Mouse (Mus musculus) midbrain, embryonic 15.5 days (tissue): ENCODE results near the gene Gm10096. TPM values are rescaled to one million over a fixed set of nuclear protein-coding genes. Genes with fewer than 3 reads are reported as not detected.
"Not testable (repeated sequence)": the region's sequence is repeated elsewhere in the genome, so short reads cannot be mapped to it uniquely, and the experiment has no call there.

Experiments
- ATAC-seq: fragments of 200-750 bp; cut with Nextera tagmentation; replicated peaks from 2 replicates; pipeline ENCODE4 v1.8.0; 2017; ENCODE audit warnings: moderate TSS enrichment
- H3K27ac ChIP-seq: fragments of 300-500 bp; sonication (generic); 2 replicates; pipeline ENCODE4 v1.5.1; 2015; ENCODE audit warnings: mild to moderate bottlenecking, inconsistent platforms
- H3K27me3 ChIP-seq: fragments of 300-500 bp; sonication (generic); replicated peaks from 2 replicates; pipeline ENCODE4 v1.6.1; 2015; ENCODE audit warnings: inconsistent platforms
- H3K36me3 ChIP-seq: fragments of 300-500 bp; sonication (generic); replicated peaks from 2 replicates; pipeline ENCODE4 v1.6.1; 2015; ENCODE audit warnings: inconsistent platforms
- H3K4me1 ChIP-seq: fragments of 300-500 bp; sonication (generic); 2 replicates; pipeline ENCODE4 v1.6.1; 2015; ENCODE audit warnings: inconsistent platforms
- H3K4me2 ChIP-seq: fragments of 300-500 bp; sonication (generic); 2 replicates; pipeline ENCODE4 v1.6.1; 2015; ENCODE audit warnings: inconsistent platforms, mild to moderate bottlenecking, moderate library complexity
- H3K4me3 ChIP-seq: fragments of 300-500 bp; sonication (generic); 2 replicates; pipeline ENCODE4 v1.5.1; 2015; ENCODE audit warnings: mild to moderate bottlenecking, inconsistent platforms
- H3K9ac ChIP-seq: fragments of 300-500 bp; sonication (generic); 2 replicates; pipeline ENCODE4 v1.6.1; 2015; ENCODE audit warnings: mild to moderate bottlenecking, inconsistent platforms
- H3K9me3 ChIP-seq: fragments of 300-500 bp; sonication (generic); 2 replicates; pipeline ENCODE4 v1.6.1; 2016; ENCODE audit warnings: inconsistent platforms
- WGBS: fragments of 180-500 bp; shearing (Covaris S2); methylation state at CpG from one replicate; pipeline ENCODE4 v1.1.7; 2015; ENCODE audit warnings: mixed read lengths; 5-methylcytosine and 5-hydroxymethylcytosine counted together
- polyA plus RNA-seq: library from polyadenylated mRNA; unstranded; fragments of >200 nt; fragmentation: Nextera tagmentation; extraction: Ambion mirVana; gene quantifications from 2 replicates; pipeline ENCODE4 v1.2.1, GENCODE M21; 2015

Gene Gm10096
- polyA plus RNA-seq: not detected in 2 replicates

GRCm38 (mm10) chrX:28954602-28955001 lies at the start of gene Gm10096:
TSS of gene Gm10096 (minus strand) at chrX:28954702.
- H3K4me2 ChIP-seq, H3K9ac ChIP-seq, H3K27ac ChIP-seq, H3K27me3 ChIP-seq, H3K4me3 ChIP-seq, ATAC-seq, H3K4me1 ChIP-seq, H3K36me3 ChIP-seq, H3K9me3 ChIP-seq: not testable (repeated sequence)
- no CpG with 5 or more reads among the region's 5 CpGs for WGBS
